Mouse (Mus musculus) stomach, embryonic 14.5 days (tissue): Measurements from ENCODE around the gene Csgalnact2. TPM values are rescaled to one million over a fixed set of nuclear protein-coding genes. Genes with fewer than 3 reads are reported as not detected.

ENCODE experiments used
- ATAC-seq: fragments of 200-750 bp; cut with Nextera tagmentation; 2 replicates; pipeline ENCODE4 v1.8.0; 2017; ENCODE audit warnings: low read depth, moderate TSS enrichment; ENCODE audit not compliant: insufficient number of reproducible peaks, insufficient read depth, low FRiP score
- H3K27ac ChIP-seq: fragments of 300-500 bp; sonication (generic); 2 replicates; pipeline ENCODE4 v1.5.1; 2014; ENCODE audit warnings: mild to moderate bottlenecking, low read length, moderate library complexity, mixed read lengths
- H3K27me3 ChIP-seq: fragments of 300-500 bp; sonication (generic); 2 replicates; pipeline ENCODE4 v1.6.1; 2014; ENCODE audit warnings: low read length, control low read depth, mixed read lengths; ENCODE audit not compliant: control insufficient read depth, insufficient read depth
- H3K36me3 ChIP-seq: fragments of 300-500 bp; sonication (generic); 2 replicates; pipeline ENCODE4 v1.6.1; 2014; ENCODE audit warnings: mild to moderate bottlenecking, control low read depth, low read length, moderate library complexity, mixed read lengths; ENCODE audit not compliant: control insufficient read depth, insufficient read depth
- H3K4me1 ChIP-seq: fragments of 300-500 bp; sonication (generic); 2 replicates; pipeline ENCODE4 v1.6.1; 2014; ENCODE audit warnings: low read length, control low read depth, mixed read lengths; ENCODE audit not compliant: control insufficient read depth, insufficient read depth
- H3K4me2 ChIP-seq: fragments of 300-500 bp; sonication (generic); replicated peaks from 2 replicates; pipeline ENCODE4 v1.6.1; 2014; ENCODE audit warnings: low read depth, low read length, control low read depth
- H3K4me3 ChIP-seq: fragments of 300-500 bp; sonication (generic); 2 replicates; pipeline ENCODE4 v1.5.1; 2014; ENCODE audit warnings: low read depth, low read length, control low read depth
- H3K9ac ChIP-seq: fragments of 300-500 bp; sonication (generic); replicated peaks from 2 replicates; pipeline ENCODE4 v1.6.1; 2014; ENCODE audit warnings: low read depth, mild to moderate bottlenecking, control low read depth, low read length, moderate library complexity, mixed read lengths
- H3K9me3 ChIP-seq: fragments of 300-500 bp; sonication (generic); 2 replicates; pipeline ENCODE4 v1.6.1; 2016; ENCODE audit warnings: low read depth, low read length, control low read depth; ENCODE audit not compliant: control insufficient read depth
- WGBS: fragments of 180-500 bp; shearing (Covaris S2); extraction: QIAGEN DNeasy Blood & Tissue Kit; methylation state at CpG from one replicate; pipeline ENCODE4 v1.1.7; 2014; 5-methylcytosine and 5-hydroxymethylcytosine counted together
- polyA plus RNA-seq: library from polyadenylated mRNA; unstranded; fragments of >200 nt; fragmentation: Nextera tagmentation; extraction: Ambion mirVana; gene quantifications from 2 replicates; pipeline ENCODE4 v1.2.1, GENCODE M21; 2014

Csgalnact2 gene
- polyA plus RNA-seq, 1 experiment from 2014 or later: 15.1 TPM

DNA sequence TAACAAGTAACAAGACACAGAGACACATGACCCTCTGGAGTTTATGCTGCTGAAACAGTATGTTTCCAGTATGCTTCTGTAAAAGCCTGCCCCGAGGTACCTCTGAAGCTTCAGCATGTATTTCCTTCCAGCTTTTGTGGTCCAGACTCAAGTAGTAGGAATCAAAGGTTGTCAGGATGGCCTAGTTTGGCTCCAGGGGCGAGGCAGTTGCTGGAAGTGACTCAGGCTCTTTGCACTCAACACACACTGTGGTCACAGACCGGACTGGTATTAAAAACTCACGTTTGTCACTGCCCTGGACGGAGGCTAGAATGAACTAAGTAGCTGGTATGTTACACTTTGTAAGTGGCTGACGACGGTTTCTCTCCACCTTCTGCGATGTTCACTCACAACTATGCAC lies 12.0 kb upstream of the Csgalnact2 start:
- Histone ChIP-seq H3K36me3 (no peaks in the 10 kb centered on the region), H3K27me3 (no peaks in the 10 kb centered on the region), H3K4me2 (no peak overlapping the region), H3K27ac (no peak overlapping the region), H3K4me3 (no peak overlapping the region), H3K4me1 (no peaks in the 10 kb centered on the region), H3K9me3 (no peaks in the 10 kb centered on the region), H3K9ac (no peak overlapping the region)
- WGBS: 74% methylated on average over 8 of the region's 8 CpGs
- ATAC-seq: no peak

DNA sequence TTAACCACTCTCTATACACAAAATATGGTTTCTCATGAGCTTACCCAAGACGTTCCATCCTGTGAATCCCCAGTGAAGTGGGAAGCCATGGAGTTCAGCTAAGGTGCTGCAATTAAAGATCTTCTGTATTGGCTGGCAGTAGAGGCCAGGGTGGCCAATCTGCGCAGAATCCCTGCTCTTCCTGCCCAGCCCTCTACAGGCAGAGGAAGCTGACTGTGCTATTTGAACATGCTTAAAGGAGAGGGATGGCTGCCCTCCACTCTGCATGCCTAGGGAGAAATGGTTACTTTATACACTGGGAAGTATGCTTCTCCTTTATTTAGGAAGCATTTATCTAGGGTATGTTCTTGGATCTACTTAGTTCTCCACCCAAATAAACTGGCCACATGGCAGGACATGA lies 11.6 kb upstream of the Csgalnact2 start:
- 79% methylated on average over 2 of the region's 2 CpGs for WGBS
- H3K9ac ChIP-seq: no peak overlapping the region
- no peaks in the 10 kb centered on the region for H3K27me3 ChIP-seq
- H3K4me3 ChIP-seq: no peak overlapping the region
- H3K4me2 ChIP-seq: no peak overlapping the region
- no peaks in the 10 kb centered on the region for H3K4me1 ChIP-seq
- no peaks in the 10 kb centered on the region for H3K36me3 ChIP-seq
- H3K9me3 ChIP-seq: no peaks in the 10 kb centered on the region
- H3K27ac ChIP-seq: no peak overlapping the region
- no peak for ATAC-seq

DNA sequence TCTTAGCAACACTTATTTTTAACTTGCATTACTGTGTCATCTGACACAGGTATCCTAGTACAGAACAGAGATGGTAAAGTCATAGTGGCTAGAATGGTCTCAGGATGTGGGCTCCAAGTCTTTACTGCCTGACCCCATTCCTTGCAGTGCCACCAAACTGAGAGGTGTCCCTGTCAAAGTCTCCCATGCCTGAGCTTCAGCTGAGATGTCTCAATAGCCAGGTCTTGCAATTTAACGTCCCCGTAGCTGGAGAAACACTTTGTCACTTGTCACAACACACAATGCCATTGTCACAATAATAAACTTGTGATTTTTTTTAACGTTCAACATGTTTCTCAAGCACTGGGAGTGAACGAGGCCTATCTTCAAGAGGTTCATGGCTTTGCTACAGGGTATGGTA lies 11.2 kb upstream of the Csgalnact2 start:
- no peak for ATAC-seq
- no peak overlapping the region for H3K4me2 ChIP-seq
- H3K4me1 ChIP-seq: no peaks in the 10 kb centered on the region
- H3K4me3 ChIP-seq: no peak overlapping the region
- no peak overlapping the region for H3K9ac ChIP-seq
- no peak overlapping the region for H3K27ac ChIP-seq
- WGBS: 86% methylated on average over 4 of the region's 4 CpGs
- no peaks in the 10 kb centered on the region for H3K36me3 ChIP-seq
- H3K9me3 ChIP-seq: no peaks in the 10 kb centered on the region
- no peaks in the 10 kb centered on the region for H3K27me3 ChIP-seq

DNA sequence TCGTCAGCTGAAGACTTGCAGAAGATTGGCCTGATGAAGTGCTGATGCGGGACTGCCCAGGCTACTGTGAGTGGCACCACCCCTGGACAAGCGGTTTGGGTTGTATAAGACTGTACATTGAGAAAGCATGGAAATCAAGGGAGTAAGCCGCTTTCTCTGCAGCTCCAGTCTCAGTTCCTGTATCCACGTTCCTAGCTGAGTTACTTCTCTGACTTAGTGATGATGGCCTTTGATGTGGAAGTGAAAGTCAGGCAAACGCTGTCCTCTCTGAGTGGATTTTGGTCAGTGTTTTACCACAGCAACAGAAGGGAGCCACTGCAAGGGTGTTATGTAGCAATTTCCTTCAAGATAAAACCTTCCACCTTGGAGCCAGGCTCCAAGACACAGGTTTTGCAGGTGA lies 2.0 kb upstream of the Csgalnact2 start:
- Histone ChIP-seq H3K4me1 (no peaks in the 10 kb centered on the region), H3K4me2 (no peak overlapping the region), H3K27ac (no peak overlapping the region), H3K9me3 (0 out of 2 replicates have a peak, but pooled peaks cover 4% of the 10 kb centered on the region), H3K36me3 (no peaks in the 10 kb centered on the region), H3K27me3 (no peaks in the 10 kb centered on the region), H3K9ac (no peak overlapping the region), H3K4me3 (no peak overlapping the region)
- 80% methylated on average over 6 of the region's 6 CpGs for WGBS
- ATAC-seq: no peak

DNA sequence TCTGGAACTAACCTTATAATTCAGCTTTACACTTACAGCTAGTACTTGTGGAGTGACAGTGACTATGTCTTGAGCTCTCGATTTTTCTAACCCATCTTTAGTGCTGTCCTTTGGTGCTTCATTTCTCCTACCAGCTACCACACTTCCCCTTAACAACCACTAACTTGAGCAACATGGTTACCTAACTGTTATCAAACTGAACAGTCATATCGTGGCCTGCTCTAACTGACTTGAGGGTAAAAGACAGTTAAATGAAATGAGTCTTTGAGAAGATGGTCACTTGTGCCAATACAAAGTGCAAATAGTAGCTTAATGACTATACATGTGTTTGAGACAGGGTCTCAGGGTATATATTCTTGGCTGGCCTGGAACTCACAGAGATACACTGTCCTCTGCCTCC lies 1.8 kb downstream of the Csgalnact2 start:
- H3K9me3 ChIP-seq: no peaks in the 10 kb centered on the region
- H3K36me3 ChIP-seq: no peaks in the 10 kb centered on the region
- H3K27me3 ChIP-seq: no peaks in the 10 kb centered on the region
- H3K27ac ChIP-seq: no peak overlapping the region
- WGBS: 83% methylated on average over 2 of the region's 2 CpGs
- no peaks in the 10 kb centered on the region for H3K4me1 ChIP-seq
- no peak for ATAC-seq
- H3K4me3 ChIP-seq: no peak overlapping the region
- H3K9ac ChIP-seq: no peak overlapping the region
- no peak overlapping the region for H3K4me2 ChIP-seq

DNA sequence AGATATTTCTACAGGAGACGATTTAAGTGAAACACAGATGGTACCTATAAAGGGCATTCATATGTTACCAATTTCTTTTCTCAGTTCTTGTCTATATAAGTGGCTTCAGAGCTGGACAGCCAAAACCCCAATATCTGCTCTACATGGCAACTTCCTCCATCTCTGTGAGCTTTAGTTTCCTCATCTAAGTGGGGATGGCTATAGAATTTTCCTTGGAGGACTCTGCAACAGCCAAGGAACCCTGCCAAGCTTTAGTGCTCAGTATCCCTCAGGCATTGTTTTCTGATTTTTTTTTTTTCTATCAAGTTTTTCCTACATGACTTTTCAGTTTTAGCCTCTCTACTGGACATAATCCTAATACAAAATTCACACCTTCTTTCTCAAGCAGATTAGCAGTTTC lies 4.5 kb downstream of the Csgalnact2 start:
- no peaks in the 10 kb centered on the region for H3K27me3 ChIP-seq
- H3K27ac ChIP-seq: no peak overlapping the region
- no peak overlapping the region for H3K9ac ChIP-seq
- H3K4me2 ChIP-seq: no peak overlapping the region
- H3K9me3 ChIP-seq: no peaks in the 10 kb centered on the region
- no peak overlapping the region for H3K4me3 ChIP-seq
- no peaks in the 10 kb centered on the region for H3K36me3 ChIP-seq
- WGBS: 86% methylated on average over 1 of the region's 1 CpGs
- no peaks in the 10 kb centered on the region for H3K4me1 ChIP-seq
- no peak for ATAC-seq

DNA sequence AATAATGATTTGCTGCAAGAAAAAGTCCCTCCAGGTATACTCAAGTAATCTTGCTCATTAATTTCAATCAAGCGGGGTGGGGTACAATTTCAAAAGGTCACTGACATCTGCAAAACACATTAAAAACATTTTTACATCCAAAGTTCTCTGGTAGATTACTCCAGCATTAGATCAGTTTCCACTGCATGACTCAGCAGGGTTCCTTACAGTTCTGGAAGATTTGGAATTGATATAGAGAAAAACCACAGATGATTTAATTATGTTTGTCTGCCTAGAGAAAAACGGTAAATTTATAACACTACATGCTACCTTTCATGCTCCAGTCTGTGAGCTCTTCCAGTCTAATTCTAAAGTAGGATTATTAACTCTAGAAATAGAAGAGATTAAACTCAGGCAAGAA lies 8.9 kb downstream of the Csgalnact2 start:
- Histone ChIP-seq H3K36me3 (no peaks in the 10 kb centered on the region; the same call in 1 of the 2 replicates), H3K27me3 (no peaks in the 10 kb centered on the region), H3K27ac (no peak overlapping the region), H3K9ac (no peak overlapping the region), H3K4me1 (no peaks in the 10 kb centered on the region), H3K9me3 (no peaks in the 10 kb centered on the region), H3K4me2 (no peak overlapping the region), H3K4me3 (no peak overlapping the region)
- WGBS: 78% methylated on average over 2 of the region's 2 CpGs
- no peak for ATAC-seq

DNA sequence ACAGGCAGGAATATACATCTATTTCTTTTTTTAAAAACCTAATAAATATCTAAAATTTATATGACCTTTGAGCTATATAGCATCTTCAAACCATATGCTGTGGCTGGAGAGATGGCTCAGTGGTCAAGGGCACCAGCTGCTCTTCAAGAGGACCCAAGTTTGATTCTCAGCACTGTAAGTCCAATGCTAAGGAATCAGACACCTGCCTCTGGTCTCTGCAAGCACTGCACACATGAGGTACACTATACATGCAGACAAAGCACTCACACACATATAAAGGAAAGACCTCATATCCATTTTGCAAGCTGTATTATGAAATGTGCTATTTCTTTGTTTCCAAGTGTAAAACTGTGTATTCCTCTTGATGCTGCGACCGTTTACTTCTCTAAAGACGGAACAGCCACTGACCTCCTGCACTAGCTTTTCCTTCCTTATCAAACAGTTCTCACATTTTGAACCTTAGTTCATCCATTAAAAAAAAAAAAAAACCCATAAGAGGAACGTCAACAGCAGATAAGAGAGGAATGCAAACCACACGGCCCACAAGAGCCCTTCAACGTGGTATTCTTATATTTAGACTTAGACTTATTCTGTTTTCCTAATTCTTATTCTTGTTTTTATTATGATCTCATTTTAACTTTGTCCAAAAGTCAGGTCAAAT lies 11.0 kb downstream of the Csgalnact2 start:
- H3K27ac ChIP-seq: no peak overlapping the region
- H3K36me3 ChIP-seq: no peaks in the 10 kb centered on the region; the same call in 1 of the 2 replicates
- H3K4me3 ChIP-seq: no peak overlapping the region
- H3K4me2 ChIP-seq: no peak overlapping the region
- no peak for ATAC-seq
- no peaks in the 10 kb centered on the region for H3K27me3 ChIP-seq
- 39% methylated on average over 6 of the region's 6 CpGs for WGBS
- H3K9me3 ChIP-seq: no peaks in the 10 kb centered on the region
- H3K9ac ChIP-seq: no peak overlapping the region
- no peaks in the 10 kb centered on the region for H3K4me1 ChIP-seq

DNA sequence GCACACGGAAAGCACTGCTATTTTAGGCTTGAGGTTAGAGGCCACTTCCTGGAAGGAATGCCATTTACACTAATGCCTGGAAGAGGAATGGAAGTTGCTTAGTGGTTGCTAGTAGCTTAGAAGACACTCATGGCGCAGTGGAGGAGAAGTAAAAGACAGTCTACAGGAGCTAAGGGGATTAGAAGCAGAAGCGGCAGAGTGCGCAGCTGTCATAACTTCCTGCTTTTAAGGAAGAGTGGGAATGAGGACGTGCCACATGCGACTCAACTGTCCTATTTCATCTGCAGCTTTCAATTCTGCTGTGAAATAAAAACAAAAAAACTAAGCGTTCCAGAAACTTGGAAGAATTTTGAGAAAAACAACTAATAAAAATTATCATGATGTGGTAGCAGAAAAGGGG lies 11.7 kb downstream of the Csgalnact2 start:
- no peaks in the 10 kb centered on the region for H3K27me3 ChIP-seq
- WGBS: 73% methylated on average over 7 of the region's 7 CpGs

More for the DNA sequence above, 11.7 kb downstream of the Csgalnact2 start:
- Histone ChIP-seq H3K4me1 (no peaks in the 10 kb centered on the region), H3K9ac (no peak overlapping the region), H3K9me3 (no peaks in the 10 kb centered on the region), H3K4me2 (no peak overlapping the region), H3K4me3 (no peak overlapping the region), H3K36me3 (no peaks in the 10 kb centered on the region; the same call in 1 of the 2 replicates), H3K27ac (no peak overlapping the region)
- no peak for ATAC-seq
